Mouse (Mus musculus) intestine, embryonic 16.5 days (tissue): ENCODE data around the gene Gm49721. TPM values are rescaled to one million over a fixed set of nuclear protein-coding genes. Genes with fewer than 3 reads are reported as not detected.
"Not testable (repeated sequence)": the region's sequence is repeated elsewhere in the genome, so short reads cannot be mapped to it uniquely, and the experiment has no call there.

ENCODE experiments used
- ATAC-seq: fragments of 200-750 bp; cut with Nextera tagmentation; 2 replicates; pipeline ENCODE4 v1.8.0; 2017; ENCODE audit warnings: moderate TSS enrichment, moderate library complexity
- H3K27ac ChIP-seq: fragments of 300-500 bp; sonication (generic); 2 replicates; pipeline ENCODE4 v1.5.1; 2014; ENCODE audit warnings: mild to moderate bottlenecking, low read length
- H3K27me3 ChIP-seq: fragments of 300-500 bp; sonication (generic); replicated peaks from 2 replicates; pipeline ENCODE4 v1.6.1; 2014; ENCODE audit warnings: low read length, control low read depth, mixed read lengths; ENCODE audit not compliant: control insufficient read depth, insufficient read depth
- H3K36me3 ChIP-seq: fragments of 300-500 bp; sonication (generic); 2 replicates; pipeline ENCODE4 v1.6.1; 2014; ENCODE audit warnings: low read length, control low read depth; ENCODE audit not compliant: control insufficient read depth, insufficient read depth
- H3K4me1 ChIP-seq: fragments of 300-500 bp; sonication (generic); 2 replicates; pipeline ENCODE4 v1.6.1; 2014; ENCODE audit warnings: low read length, control low read depth, mixed read lengths; ENCODE audit not compliant: control insufficient read depth, insufficient read depth
- H3K4me2 ChIP-seq: fragments of 300-500 bp; sonication (generic); 2 replicates; pipeline ENCODE4 v1.6.1; 2014; ENCODE audit warnings: low read depth, low read length, control low read depth
- H3K4me3 ChIP-seq: fragments of 300-500 bp; sonication (generic); 2 replicates; pipeline ENCODE4 v1.5.1; 2014; ENCODE audit warnings: mild to moderate bottlenecking, low read length
- H3K9ac ChIP-seq: fragments of 300-500 bp; sonication (generic); 2 replicates; pipeline ENCODE4 v1.6.1; 2014; ENCODE audit warnings: low read depth, low read length
- H3K9me3 ChIP-seq: fragments of 300-500 bp; sonication (generic); 2 replicates; pipeline ENCODE4 v1.6.1; 2016; ENCODE audit warnings: low read length, control low read depth; ENCODE audit not compliant: control insufficient read depth
- WGBS: fragments of 180-500 bp; shearing (Covaris S2); extraction: QIAGEN DNeasy Blood & Tissue Kit; methylation state at CpG from one replicate; pipeline ENCODE4 v1.1.7; 2014; 5-methylcytosine and 5-hydroxymethylcytosine counted together
- polyA plus RNA-seq: library from polyadenylated mRNA; unstranded; fragments of >200 nt; fragmentation: Nextera tagmentation; extraction: Ambion mirVana; gene quantifications from 2 replicates; pipeline ENCODE4 v1.2.1, GENCODE M21; 2015

Gm49721 gene
- polyA plus RNA-seq, 1 experiment from 2014 or later: not detected

DNA sequence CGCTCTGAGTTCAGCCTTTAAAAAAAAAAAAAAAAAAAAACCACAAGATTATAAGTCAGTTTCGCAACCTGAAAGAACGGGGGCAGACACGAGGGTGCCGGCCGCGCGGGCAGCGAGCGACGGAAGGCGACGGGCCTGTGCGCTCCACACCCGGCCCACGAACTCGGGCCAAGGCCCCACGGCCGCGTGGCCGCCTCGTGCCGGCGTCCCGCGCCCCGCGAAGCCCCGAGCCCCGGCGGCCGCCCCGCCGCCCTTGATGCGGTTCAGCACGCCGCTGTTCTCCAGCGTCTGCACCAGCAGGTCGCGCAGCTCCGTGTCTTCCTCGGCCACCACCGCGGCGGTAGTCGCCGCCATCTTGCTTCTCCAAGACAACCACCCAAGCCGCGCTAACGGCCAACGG lies 17.9 kb upstream of the Gm49721 start, which contains the start of gene Tagap1:
Gene Tagap1, minus strand, starts transcription at position 381 of the 400 bp plus-strand sequence.
- Histone ChIP-seq H3K4me2 (peak within 1 kb of the TSS; percentile 43), H3K9ac (0 out of 2 replicates have a peak within 1 kb of the TSS, but pooled peaks have one; percentile 58), H3K4me3 (peak within 1 kb of the TSS; percentile 52)
- WGBS: 0% methylated on average over 35 of the region's 51 CpGs
- not testable (repeated sequence) for H3K36me3 ChIP-seq, H3K4me1 ChIP-seq, H3K27ac ChIP-seq, H3K27me3 ChIP-seq, H3K9me3 ChIP-seq
- peak; percentile 54 for ATAC-seq

DNA sequence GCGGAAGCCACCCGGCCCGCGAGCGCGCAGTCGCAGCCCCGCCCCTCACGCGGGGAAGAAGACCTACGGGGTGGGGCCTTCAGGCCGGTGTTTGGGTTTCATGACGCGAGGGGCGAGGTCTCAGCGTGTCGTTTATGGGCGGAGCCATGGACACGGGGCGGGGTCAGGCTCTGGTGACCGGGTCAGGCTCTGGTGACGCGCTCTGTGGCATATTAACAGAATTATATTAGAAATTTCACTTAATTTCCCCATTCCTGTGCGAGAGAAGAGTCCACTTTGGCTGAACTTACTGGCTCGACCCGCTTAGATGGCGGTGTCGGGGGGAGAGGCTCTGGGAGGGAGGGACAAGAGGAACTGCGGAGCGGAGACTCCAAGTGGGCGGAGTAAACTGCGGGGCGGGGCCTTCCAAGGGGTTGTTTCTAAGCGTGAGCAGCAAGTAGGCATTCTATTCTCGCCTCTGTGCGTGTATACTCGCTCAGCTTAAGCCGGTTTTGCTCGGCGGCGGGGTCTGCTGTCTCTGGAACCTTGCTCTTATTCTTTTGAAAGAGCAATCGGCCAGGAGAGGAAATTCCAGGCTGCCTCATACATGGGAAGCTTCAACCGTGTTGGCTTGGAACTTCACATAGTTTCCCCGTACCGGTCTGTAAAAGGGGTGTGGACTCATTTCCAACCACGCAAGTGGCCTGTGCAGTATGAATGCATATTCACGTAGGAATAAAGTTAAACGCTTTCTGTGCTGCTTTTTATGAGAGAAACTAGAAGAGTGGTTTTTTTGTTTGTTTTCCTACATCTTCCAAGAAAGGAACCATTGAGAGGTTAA lies 17.3 kb upstream of the Gm49721 start:
- H3K36me3 ChIP-seq, H3K9me3 ChIP-seq, H3K9ac ChIP-seq, H3K4me1 ChIP-seq, H3K27me3 ChIP-seq, H3K27ac ChIP-seq: not testable (repeated sequence)
- peak overlapping the region; percentile 30 for H3K4me3 ChIP-seq
- peak overlapping the region; percentile 43 for H3K4me2 ChIP-seq
- peak; percentile 97 for ATAC-seq
- under 1% methylated on average over 16 of the region's 48 CpGs for WGBS

DNA sequence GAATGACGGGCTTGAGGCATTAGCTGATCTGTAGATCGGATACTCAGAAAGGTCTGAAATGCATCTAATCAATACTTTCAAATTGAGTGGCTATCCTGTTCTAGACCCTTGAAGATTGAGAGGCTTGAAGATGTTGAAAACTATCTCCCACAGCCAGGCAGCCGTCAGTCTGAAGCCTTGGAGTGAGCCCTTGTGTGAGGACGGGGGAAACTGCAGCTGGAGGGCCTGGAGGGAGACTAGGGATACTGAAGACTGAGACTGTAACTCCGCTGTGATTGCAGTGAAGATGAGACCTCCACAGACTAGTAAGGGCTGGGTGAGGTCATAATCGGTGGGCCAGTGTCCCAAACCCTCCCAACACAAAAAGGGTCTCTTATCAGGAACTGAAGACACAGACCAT lies 16.4 kb upstream of the Gm49721 start:
- H3K4me1 ChIP-seq, H3K4me2 ChIP-seq, H3K9me3 ChIP-seq, H3K27me3 ChIP-seq, H3K4me3 ChIP-seq, H3K36me3 ChIP-seq, H3K27ac ChIP-seq, H3K9ac ChIP-seq, ATAC-seq: not testable (repeated sequence)
- WGBS: 63% methylated on average over 4 of the region's 6 CpGs

DNA sequence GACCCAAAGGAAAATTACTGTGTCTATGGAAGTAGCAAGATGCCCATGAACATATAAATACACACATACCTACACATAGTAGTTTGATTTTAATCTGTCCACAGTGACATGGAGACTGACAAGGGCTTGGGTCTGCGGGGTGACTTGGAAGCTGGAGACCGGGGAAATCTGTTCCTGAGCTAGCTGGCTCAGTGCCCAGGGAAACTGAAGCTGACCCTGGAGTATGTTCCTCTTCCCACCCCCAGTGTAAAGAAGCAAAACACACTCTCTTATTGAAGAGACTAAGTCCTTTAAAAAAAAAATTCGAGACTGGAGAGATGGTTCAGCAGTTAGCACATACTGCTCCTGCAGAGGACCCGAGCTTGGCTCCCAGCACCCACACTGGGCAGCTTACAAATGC lies 15.8 kb upstream of the Gm49721 start:
- not testable (repeated sequence) for H3K27me3 ChIP-seq, H3K27ac ChIP-seq, H3K9ac ChIP-seq, H3K36me3 ChIP-seq, H3K4me2 ChIP-seq, H3K4me1 ChIP-seq, H3K4me3 ChIP-seq, H3K9me3 ChIP-seq, ATAC-seq
- WGBS: 57% methylated on average over 4 of the region's 4 CpGs

DNA sequence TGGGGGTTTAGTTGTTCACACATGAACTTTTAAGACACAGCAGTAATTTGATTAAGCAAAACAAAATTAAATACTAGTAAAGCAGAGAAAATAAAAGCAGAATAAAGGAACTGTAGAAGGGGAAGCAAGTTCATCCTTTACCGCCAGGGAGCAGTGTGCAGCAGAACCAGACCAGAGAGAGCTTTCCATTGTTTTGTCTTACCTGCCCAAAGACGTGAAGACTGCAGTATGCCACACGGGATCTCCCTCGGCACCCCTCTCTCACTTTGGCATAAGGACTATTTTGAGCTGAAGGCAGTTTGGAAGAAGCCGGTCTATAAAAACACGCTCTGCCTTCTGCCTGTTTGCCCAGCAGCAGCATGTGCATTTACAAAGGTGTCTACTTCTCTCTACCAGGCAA lies 13.3 kb upstream of the Gm49721 start:
- H3K9me3 ChIP-seq, H3K36me3 ChIP-seq, H3K9ac ChIP-seq, H3K27ac ChIP-seq, H3K27me3 ChIP-seq, H3K4me1 ChIP-seq, H3K4me2 ChIP-seq, H3K4me3 ChIP-seq, ATAC-seq: not testable (repeated sequence)
- WGBS: 13% methylated on average over 5 of the region's 6 CpGs

DNA sequence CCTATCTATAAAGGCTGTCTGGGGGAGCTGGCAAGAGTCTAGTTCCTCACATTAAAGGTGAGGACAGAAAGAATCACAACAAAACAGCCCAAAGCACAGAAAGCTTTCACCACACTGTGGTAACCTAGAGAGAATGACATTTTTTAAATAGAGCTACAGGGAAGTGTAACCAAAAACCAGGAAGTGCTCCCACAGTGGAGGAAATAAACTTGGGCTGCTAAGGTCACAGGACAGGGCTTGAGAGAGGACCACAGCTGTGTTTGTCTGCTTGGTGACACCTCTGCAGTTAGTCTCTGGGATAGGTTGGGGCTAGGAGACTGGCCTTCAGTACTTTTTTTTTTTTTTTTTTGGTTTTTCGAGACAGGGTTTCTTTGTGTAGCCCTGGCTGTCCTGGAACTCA lies 11.0 kb upstream of the Gm49721 start:
- not testable (repeated sequence) for H3K36me3 ChIP-seq, H3K4me3 ChIP-seq, H3K9ac ChIP-seq, H3K4me1 ChIP-seq, H3K27me3 ChIP-seq, H3K4me2 ChIP-seq, H3K27ac ChIP-seq, H3K9me3 ChIP-seq, ATAC-seq
- 43% methylated on average over 1 of the region's 1 CpGs for WGBS

DNA sequence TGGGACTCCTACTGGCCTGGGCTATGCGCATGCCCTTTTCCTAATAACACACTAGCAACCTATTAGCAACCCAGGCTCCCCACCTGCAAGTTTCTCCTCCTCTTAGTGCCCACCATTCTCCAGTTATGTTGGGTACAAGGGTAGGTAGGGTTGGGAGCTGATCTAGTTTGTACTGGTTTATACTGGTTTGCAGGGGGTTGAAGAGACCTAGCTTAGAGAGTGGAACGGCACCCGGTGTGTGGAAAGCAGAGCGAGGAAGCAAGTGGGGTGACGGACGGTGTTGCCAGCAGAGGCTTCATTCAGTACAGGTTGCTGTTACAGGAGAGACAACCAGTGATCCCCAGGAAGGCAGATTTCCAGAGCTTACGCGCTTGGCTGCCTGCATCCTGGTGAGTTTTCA lies 8.4 kb upstream of the Gm49721 start, which contains the start of gene Rnaset2b:
Gene Rnaset2b, plus strand, starts transcription at position 301 of the 400 bp plus-strand sequence.
- not testable (repeated sequence) for H3K4me1 ChIP-seq, H3K9ac ChIP-seq, ATAC-seq, H3K9me3 ChIP-seq, H3K27ac ChIP-seq, H3K36me3 ChIP-seq, H3K27me3 ChIP-seq, H3K4me3 ChIP-seq, H3K4me2 ChIP-seq
- no CpG with 5 or more reads among the region's 8 CpGs for WGBS

DNA sequence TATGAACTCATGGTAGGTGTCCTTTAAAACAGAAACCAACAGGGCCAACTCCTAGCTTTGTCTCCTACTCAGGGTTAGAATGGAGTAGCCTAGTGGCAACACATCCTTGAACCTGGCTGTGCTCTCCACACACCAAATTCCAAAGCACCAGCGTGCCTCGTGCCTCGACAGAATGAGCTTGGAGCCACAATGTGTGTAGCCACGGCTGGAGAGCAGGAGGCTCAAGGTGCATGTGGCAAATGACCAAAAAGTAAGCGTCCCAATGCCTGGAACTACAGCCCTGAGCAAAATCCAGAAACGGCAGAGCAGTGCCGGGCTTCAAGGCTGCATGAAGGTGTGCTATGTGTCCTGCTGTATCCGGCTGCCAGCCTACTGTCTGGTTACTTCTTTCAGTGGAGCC lies 7.5 kb upstream of the Gm49721 start:
- not testable (repeated sequence) for H3K9me3 ChIP-seq, H3K4me2 ChIP-seq, H3K27ac ChIP-seq, H3K4me3 ChIP-seq, H3K36me3 ChIP-seq, H3K9ac ChIP-seq, H3K4me1 ChIP-seq, H3K27me3 ChIP-seq, ATAC-seq
- WGBS: 79% methylated on average over 8 of the region's 8 CpGs

DNA sequence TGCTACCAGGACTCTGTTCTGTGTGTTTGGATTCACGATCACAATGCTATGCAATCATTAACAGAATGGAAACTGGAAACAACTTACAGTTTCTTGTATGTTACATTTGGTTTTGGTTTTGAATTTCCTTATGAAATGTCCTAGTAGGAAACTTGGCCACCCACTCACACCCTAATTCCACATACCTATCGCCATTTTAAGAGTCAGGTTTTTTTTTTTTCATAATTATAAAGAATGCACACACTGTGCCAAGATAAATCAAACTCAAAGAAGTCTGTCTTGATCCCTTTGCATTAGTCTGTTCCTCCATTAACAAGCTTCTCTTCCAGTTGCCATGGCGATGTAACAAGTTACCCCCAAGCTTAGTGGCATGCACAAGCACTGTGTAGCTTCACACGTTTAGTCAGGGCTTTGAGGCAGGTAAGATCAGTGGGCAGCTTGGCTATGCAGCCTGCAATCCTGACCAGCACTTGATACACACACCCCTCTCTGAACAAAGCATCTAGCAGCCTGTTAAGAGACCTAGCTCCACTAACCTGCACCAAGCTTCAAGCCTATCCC lies 5.8 kb upstream of the Gm49721 start:
- 76% methylated on average over 4 of the region's 4 CpGs for WGBS
- not testable (repeated sequence) for ATAC-seq, H3K36me3 ChIP-seq

More for the DNA sequence above, 5.8 kb upstream of the Gm49721 start:
- H3K9me3 ChIP-seq, H3K9ac ChIP-seq, H3K27ac ChIP-seq, H3K27me3 ChIP-seq, H3K4me1 ChIP-seq, H3K4me2 ChIP-seq, H3K4me3 ChIP-seq: not testable (repeated sequence)
